Mouse (Mus musculus) CH12.LX (cell line): ENCODE results near the gene Phlda3.

Experiments
- CTCF ChIP-seq, 2 experiments: IDR thresholded peaks in 1 of 2; conservative IDR thresholded peaks in 1 of 2; 2 replicates each; pipeline ENCODE4 v1.5.1; 2011 to 2012; ENCODE audit warnings: low read depth in 2 of 2, low read length in 2 of 2, improper control_type of control experiment in 1 of 2, inconsistent platforms in 1 of 2, mild to moderate bottlenecking in 1 of 2, moderate library complexity in 1 of 2
- ELF1 ChIP-seq: IDR thresholded peaks from 2 replicates; pipeline ENCODE4 v1.6.1; 2014; ENCODE audit warnings: low read depth, mild to moderate bottlenecking, inconsistent platforms, low read length, improper control_type of control experiment
- EP300 ChIP-seq: IDR thresholded peaks from 2 replicates; pipeline ENCODE4 v1.6.1; 2011; ENCODE audit warnings: low read length, improper control_type of control experiment
- KAT2A ChIP-seq: IDR thresholded peaks from 2 replicates; pipeline ENCODE4 v1.6.1; 2012; ENCODE audit warnings: low read length, improper control_type of control experiment, inconsistent platforms; ENCODE audit not compliant: insufficient replicate concordance
- POLR2A ChIP-seq: IDR thresholded peaks from 2 replicates; pipeline ENCODE4 v1.6.1; 2011; ENCODE audit warnings: low read depth, mild to moderate bottlenecking, improper control_type of control experiment, low read length
- RCOR1 ChIP-seq: conservative IDR thresholded peaks from 2 replicates; pipeline ENCODE4 v1.6.1; 2012; ENCODE audit warnings: low read depth, mild to moderate bottlenecking, inconsistent platforms, low read length, improper control_type of control experiment
- SMC3 ChIP-seq: IDR thresholded peaks from 2 replicates; pipeline ENCODE4 v1.6.1; 2011; ENCODE audit warnings: low read depth, low read length, improper control_type of control experiment
- TBP ChIP-seq: conservative IDR thresholded peaks from 2 replicates; pipeline ENCODE4 v1.6.1; 2011; ENCODE audit warnings: low read depth, low read length, improper control_type of control experiment
- UBTF ChIP-seq: IDR thresholded peaks from 2 replicates; pipeline ENCODE4 v1.6.1; 2012; ENCODE audit warnings: low read depth, mild to moderate bottlenecking, inconsistent platforms, low read length, improper control_type of control experiment, moderate library complexity
- USF2 ChIP-seq: conservative IDR thresholded peaks from 2 replicates; pipeline ENCODE4 v1.6.1; 2011; ENCODE audit warnings: low read depth, low read length, improper control_type of control experiment
- ZNF384 ChIP-seq: IDR thresholded peaks from 2 replicates; pipeline ENCODE4 v1.6.1; 2012; ENCODE audit warnings: low read depth, low read length, improper control_type of control experiment, inconsistent platforms

DNA sequence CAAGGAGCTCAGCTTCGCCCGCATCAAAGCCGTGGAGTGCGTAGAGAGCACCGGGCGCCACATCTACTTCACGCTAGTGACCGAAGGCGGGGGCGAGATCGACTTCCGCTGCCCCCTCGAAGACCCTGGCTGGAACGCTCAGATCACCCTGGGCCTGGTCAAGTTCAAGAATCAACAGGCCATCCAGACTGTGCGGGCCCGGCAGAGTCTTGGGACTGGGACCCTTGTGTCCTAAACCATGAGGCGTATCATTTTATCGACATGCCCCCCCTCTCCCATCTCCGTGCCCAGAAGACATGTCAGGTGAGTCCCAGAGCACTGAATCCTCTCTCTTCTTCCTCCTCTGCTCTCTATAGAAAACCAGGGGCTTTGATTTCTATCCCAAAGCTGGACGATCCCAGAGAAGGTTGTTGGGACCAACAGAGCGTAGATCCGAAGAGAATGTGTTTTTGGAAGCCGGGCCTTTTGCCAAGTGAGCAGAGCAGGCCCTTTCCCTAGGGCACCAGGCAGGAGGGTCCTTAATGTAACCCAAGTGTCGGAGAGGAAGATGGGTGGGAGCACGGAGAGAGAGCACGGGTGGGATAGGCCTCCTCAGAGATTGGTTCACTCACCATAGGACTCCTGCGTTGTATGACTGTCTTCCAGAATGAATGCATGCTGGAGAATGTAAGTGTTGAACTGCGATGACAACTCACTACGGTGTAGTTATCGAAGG, 830 bp downstream of the Phlda3 start:
- TF ChIP-seq CTCF (conservative IDR thresholded peaks at IDR 0.05 in 1 of 2, IDR thresholded peaks at IDR 0.05 in 1 of 2; ENCODE audit: low read depth in 2 of 2, low read length in 2 of 2) (no peak), ZNF384 (no peak), EP300 (no peak), USF2 (no peak), POLR2A (no peak), TBP (no peak), ELF1 (no peak; the same call in 1 of the 2 replicates), KAT2A (no peak), SMC3 (no peak), UBTF (no peak), RCOR1 (no peak)
